Mouse (Mus musculus): ENCODE data around the gene Ifi209. TPM values are rescaled to one million over a fixed set of nuclear protein-coding genes. Genes with fewer than 3 reads are reported as not detected.

Ifi209 gene
- polyA plus RNA-seq (2015; fragmentation: Nextera tagmentation; extraction: Ambion mirVana): 2.0 and 3.2 TPM in 2 replicates

DNA sequence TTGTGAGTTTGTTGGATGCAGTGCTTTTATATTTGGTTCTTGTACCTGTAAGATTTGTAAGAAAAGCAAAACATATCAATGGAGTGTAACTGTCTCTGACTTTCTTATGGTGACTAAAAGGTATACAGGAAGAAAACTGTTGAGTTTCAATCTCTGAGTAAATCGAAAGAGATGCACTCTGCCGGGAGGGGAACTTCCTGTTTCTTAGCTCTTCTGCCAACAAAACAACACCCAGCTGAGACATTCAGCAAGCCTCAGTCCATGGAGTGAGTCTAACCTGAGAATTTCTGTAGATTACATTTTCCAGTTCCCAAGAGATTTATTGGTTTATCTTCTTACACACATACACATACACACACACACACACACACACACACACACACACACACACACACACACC, at the start of gene Ifi209:
Gene Ifi209 (plus strand): TSS at position 296 of the 400 bp plus-strand sequence.

DNA sequence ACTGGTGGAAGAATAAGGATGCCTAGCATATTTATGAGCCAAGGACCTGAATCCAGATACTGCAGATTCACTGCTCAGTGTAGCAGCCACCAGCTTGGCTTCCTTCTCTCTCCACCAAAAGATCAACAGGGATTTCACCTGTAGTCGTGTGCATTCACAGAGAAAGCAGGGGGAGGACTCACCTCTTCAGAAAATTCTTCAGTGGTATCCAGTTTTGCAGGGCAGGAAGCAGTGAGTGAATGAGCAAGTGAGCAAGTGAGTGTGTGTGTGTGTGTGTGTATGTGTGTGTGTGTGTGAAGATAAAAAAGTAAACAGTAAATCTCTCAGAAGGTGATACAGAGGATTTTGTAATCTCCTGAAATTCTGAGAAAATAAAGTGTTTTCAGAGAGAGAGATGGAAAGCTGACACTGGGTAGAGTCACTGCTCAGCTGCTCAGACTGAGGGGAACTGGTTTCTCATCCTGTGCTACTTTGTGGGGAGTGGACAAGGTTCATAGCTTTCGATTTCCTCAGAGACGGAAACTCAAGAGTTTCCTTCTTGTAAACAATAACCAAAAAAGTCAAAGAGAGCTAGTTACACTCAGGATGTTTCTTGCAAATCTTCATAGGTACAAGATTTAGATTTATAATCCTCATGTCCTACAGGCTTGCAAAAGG, 31.8 kb upstream of the Ifi209 start, which contains the start of gene Ifi213:
Gene Ifi213 (minus strand): TSS at position 437 of the 657 bp plus-strand sequence.

GRCm38 (mm10) chr1:173673458-173674097, 42.9 kb downstream of the Ifi209 start, which contains the start of gene Ifi208:
Ifi208 (plus strand) TSS chr1:173673675.

Other genes starting within 250 kb of the Ifi209 start
- gene Ifi206, start 139.9 kb upstream of the Ifi209 start, polyA plus RNA-seq (2015; fragmentation: Nextera tagmentation; extraction: Ambion mirVana): 0.48 and 0.97 TPM in 2 replicates
- gene Ifi214, start 95.0 kb upstream of the Ifi209 start, polyA plus RNA-seq (2015; fragmentation: Nextera tagmentation; extraction: Ambion mirVana): 0.22 and 0.47 TPM in 2 replicates
- 1.2 and 1.3 TPM in 2 replicates for gene Ifi213, start 31.6 kb upstream of the Ifi209 start, polyA plus RNA-seq (2015; fragmentation: Nextera tagmentation; extraction: Ambion mirVana)
- gene Ifi208, start 42.8 kb downstream of the Ifi209 start, polyA plus RNA-seq (2015; fragmentation: Nextera tagmentation; extraction: Ambion mirVana): 0.06 and 0.13 TPM in 2 replicates
- gene Ifi207, start 110.8 kb downstream of the Ifi209 start, polyA plus RNA-seq (2015; fragmentation: Nextera tagmentation; extraction: Ambion mirVana): 2.1 and 3.0 TPM in 2 replicates
- 6.8 and 10.2 TPM in 2 replicates for gene Ifi204, start 136.0 kb downstream of the Ifi209 start, polyA plus RNA-seq (2015; fragmentation: Nextera tagmentation; extraction: Ambion mirVana)

All from spleen, postnatal 0 days (tissue).